Mouse (Mus musculus) retina, postnatal 1 day (tissue): ENCODE measurements around the gene Uso1.

Source experiments
- DNase-seq: peaks from one replicate; pipeline ENCODE4 v3.0.0-alpha.2; 2012

Uso1 gene

GRCm38 (mm10) chr5:92244900-92245299, 107.2 kb downstream of the Uso1 start:
- DNase-seq, result no peak

GRCm38 (mm10) chr5:92245483-92245882, 107.7 kb downstream of the Uso1 start:
- no peak for DNase-seq

- DNase-seq, result no peak
Measured at GRCm38 (mm10) chr5:92248614-92249013, 110.9 kb downstream of the Uso1 start.

- no peak for DNase-seq
Measured at GRCm38 (mm10) chr5:92252031-92252430, 114.3 kb downstream of the Uso1 start.
